Mouse (Mus musculus) cerebellum, adult 8-10 months (tissue): ENCODE measurements around the gene Rfx2.
A peak's percentile ranks its signal among the peaks of the same experiment; 100 is the strongest.

Experiments used
- DNase-seq: peaks from one replicate; pipeline ENCODE4 v3.0.0; 2022

Rfx2 gene

GRCm38 (mm10) chr17:56830411-56831110, at the start of gene Rfx2:
Gene Rfx2 (minus strand): TSS chr17:56831013.
- peak; percentile 39 for DNase-seq

- DNase-seq: no peak
Observed at GRCm38 (mm10) chr17:56877426-56877825, 46.6 kb upstream of the Rfx2 start.

- no peak for DNase-seq
Observed at GRCm38 (mm10) chr17:56876981-56877380, 46.2 kb upstream of the Rfx2 start.

DNA sequence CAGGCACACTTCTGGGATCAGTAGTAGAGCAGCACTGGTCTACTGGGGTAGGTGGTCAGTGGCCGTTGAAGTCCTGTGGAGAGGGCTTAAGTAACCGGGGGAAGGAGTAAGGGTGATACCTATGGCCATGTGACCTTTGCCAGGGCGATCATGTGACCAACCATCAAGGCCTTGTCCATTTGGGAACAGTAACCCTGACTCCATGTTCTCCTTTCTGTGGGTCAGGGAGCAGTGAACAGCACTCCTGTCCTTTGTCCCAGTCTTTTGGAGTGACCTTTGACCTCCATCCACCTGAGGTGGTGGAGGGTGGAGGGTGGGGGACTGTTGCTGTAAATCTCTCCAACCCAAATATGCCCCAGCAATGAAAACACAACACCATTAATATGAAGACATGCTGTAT, 45.7 kb upstream of the Rfx2 start:
- no peak for DNase-seq

DNA sequence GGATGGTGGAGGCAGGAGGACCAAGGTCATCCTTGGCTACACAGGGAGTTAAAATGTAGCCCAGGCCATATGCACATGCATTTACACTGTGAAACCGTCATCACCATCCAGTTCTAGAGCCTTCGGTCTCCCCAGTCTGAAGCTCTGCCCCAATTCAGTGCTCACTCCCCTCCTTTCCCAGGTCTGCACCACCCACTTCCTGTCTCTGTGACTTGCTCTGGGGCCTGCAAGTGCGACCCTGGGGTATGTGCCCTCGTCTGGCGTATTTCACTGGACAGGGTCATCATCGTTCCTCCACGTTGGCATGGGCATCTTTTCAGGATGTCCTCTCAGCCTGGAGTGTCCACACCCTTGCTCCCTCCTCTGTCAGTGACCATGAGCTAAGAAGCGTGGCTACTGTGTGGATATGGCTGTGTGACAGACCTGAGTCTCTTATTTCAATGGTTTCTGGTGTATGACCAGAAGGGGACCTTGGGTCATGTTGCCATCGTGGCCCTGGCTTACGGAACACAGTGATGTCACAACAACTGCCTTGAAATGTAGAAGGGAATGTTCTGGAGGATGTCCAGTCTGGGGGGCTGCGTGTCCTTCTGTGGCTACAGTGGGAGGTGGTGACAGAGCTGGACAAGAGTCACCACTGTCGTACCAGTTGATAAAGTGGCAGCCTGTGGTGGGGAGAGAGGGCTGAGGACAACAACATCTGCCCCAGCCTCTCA, 44.3 kb upstream of the Rfx2 start, which contains the start of gene 1700061G19Rik:
Gene 1700061G19Rik (plus strand): TSS at position 542 of the 716 bp plus-strand sequence.
- DNase-seq: no peak

GRCm38 (mm10) chr17:56874237-56874636, 43.4 kb upstream of the Rfx2 start, which contains the start of gene Acsbg2:
Gene Acsbg2 (minus strand): TSS chr17:56874447.
- no peak for DNase-seq

DNA sequence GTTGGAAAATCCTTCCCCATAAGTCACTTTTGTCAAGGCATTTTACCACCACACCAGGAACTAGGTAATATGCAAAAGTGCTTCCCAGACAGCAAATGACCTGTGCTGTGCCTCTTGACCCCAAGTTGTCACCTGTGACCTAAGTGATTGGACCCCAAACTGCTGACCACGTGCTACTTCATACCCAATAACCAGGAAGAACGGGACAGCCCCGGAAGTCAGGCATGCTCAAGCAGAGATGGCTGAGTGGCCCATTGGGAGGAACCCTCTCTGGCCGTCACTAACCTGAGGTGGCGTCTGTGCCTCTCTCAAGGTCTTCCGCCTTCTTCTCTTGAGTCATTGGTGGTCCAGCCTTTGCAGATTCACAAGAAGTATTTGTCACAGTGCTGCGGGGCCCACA, 41.7 kb upstream of the Rfx2 start:
- no peak for DNase-seq

- no peak for DNase-seq
Observed at GRCm38 (mm10) chr17:56871767-56872166, 41.0 kb upstream of the Rfx2 start.

DNA sequence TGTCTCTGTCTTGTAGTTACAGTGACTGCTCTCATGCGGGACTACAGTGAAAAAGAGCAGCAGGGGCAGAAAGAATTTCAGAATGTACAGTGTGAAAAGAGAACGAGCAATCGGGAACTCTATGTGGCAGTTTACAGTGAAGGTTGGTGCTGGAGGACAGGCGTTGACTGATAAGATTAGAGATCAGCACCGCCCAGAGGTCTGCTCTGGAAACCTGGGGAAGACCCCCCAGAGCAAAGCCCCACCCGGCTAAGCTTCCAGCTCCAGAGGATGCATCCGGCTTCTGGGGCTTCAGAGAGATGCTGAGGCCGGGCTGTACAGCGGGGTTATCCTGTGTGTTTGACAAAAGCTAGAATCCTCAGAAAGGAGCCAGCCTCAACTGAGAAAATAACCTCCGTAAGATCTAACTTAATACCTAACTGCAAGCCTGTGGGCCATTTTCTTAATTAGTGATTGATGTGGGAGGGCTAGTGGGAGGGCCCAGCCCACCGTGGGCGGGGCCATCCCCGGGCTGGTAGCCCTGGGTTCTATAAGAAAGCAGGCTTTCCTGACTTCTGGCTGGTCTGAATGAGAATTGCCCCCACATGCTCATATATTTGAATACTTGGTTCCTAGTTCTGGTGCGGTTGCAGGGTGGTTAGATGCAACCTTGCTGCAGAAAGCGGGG, 39.6 kb upstream of the Rfx2 start:
- no peak for DNase-seq

DNA sequence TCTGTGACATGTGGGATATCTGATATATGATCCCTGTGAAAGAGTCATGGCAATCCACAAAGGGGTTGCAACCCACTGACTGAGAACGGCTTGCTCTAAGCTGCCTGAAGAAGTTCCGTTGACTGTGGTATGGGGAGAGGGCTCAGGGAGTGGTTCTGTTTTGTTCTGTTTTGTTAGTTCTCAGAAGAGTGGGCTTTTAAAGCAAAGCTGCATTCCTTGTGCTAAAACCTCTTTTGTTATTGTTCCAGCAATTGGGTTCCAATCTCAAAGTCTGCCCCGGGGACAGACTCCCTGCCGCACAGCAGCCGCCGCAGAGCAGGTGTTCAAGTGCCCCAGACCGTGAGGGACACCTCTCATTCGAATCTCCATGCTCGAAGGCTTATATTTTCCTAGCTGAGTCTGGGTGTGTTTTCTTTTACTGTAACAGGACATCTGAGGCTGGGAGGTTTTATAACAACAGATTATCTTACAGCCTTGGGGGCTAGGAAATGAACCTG, 38.7 kb upstream of the Rfx2 start:
- no peak for DNase-seq

DNA sequence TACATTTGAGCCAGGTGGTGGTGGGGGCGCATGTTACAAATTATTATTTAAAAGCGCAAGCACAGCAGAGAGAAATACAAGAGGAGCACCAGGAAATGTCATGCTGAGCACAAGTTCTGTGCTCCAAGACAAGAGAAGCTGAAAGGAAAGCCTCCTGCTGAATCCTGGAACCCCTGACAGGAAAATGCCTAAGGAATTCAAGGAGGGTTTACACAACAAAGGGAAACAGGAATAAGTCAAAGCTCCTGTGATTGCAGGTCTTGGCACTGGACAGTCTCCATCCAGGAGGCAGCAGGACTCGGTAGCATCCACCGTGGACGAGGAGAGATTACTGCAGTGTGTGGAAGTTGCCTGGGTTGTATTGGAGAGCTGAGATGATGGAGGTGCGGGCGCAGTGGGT, 35.3 kb upstream of the Rfx2 start:
- no peak for DNase-seq

GRCm38 (mm10) chr17:56861197-56861596, 30.4 kb upstream of the Rfx2 start:
- no peak for DNase-seq

- DNase-seq: no peak
Observed at GRCm38 (mm10) chr17:56858922-56859321, 28.1 kb upstream of the Rfx2 start.

DNA sequence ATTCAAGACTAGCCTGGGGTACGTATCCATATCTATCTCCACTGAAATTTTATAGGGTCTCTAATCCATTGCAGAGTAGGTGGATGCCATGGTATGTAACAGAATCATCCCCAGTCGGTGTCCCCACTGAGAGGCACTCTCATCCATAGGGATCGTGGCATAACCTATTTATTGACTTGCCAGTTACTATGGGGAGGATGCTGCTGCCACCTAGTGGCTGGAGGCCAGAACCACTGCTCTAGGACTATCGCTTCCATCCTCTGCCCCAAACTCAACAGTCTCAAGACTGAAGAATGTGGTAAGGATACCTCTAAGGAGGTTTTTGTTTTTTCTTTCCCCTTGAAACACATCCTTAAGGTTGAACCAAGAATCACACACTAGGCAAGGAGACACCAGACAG, 27.4 kb upstream of the Rfx2 start:
- DNase-seq: peak; percentile 36

- DNase-seq: no peak
Observed at GRCm38 (mm10) chr17:56855421-56855820, 24.6 kb upstream of the Rfx2 start.

GRCm38 (mm10) chr17:56851167-56851566, 20.4 kb upstream of the Rfx2 start:
- no peak for DNase-seq

GRCm38 (mm10) chr17:56849710-56850109, 18.9 kb upstream of the Rfx2 start:
- no peak for DNase-seq

DNA sequence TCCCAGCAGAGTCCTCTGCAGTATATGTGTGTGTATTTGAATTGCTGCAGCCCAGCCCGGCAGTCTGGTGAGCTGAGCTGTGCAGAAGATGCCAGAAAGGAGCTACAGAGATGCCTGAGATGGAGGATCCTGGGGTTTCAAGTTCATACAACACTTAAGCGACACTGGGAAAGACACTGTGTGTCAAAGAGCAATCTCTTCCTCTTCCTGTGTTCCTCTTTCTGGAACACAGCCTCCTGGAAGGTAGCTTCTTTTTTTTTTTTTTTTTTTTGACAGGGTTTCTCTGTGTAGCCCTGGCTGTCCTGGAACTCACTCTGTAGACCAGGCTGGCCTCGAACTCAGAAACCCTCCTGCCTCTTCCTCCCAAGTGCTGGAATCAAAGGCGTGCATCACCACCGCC, 18.0 kb upstream of the Rfx2 start:
- no peak for DNase-seq

DNA sequence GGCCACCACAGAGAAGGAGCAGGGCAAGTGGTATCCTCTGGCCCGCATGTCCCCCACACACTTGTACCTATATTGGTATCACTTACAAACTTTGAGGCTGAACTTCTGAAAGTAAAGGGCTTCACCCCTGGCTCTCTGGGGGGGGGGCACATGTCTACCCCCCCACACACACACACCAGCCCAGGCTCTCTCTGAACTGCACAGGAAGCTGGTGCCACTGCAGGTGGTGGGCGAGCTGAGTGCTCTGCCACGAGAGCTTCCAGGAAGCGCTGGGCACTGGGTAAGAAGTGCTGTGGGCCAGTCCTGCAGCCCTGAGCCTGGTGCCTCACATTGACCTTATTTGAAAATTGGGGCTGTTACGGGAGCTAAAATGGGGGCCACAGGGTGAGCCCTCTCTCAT, 12.9 kb upstream of the Rfx2 start:
- DNase-seq: no peak

- DNase-seq: no peak
Observed at GRCm38 (mm10) chr17:56842173-56842572, 11.4 kb upstream of the Rfx2 start.

- no peak for DNase-seq
Observed at GRCm38 (mm10) chr17:56840524-56840923, 9.7 kb upstream of the Rfx2 start.

- no peak for DNase-seq
Observed at GRCm38 (mm10) chr17:56836336-56836735, 5.5 kb upstream of the Rfx2 start.

DNA sequence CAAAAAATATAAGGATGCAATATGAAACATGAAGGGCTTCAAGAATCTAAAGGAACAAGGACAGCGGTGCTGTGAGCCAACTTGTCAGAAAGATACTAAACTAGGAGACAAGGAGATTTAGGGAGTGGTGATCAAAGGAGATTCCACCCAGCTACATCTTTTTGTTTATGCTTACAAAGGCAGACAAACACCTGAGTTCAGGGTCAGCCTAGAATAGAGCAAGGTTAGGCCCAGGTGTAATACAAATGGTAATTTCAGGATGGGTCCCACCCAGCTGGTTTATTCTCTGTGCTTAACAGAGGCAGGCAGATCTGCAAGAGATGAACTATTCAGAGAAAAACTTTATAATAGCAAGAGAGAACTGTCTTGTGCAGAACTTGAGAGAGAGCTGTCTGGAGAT, 2.6 kb upstream of the Rfx2 start:
- DNase-seq: no peak

DNA sequence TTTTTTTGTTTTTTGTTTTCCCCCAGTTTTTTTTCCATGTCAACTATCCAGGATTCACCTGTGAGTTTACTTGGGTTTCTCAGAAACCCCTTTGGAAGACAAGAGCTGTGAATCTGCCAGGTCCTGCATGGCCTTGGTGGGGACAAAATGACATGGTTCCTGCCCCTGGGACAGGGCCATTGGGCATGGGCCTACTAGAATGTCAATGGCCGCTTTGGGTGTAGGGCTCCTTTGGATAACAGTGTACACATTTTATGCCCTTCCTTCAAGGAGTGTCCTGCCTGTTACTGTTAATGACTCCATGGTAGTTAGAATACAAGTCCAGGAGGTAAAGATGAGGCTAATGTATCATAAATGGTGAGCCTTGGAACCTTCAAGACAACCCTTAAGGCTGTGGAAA, 2.1 kb upstream of the Rfx2 start:
- DNase-seq: no peak
